Mouse (Mus musculus) monocyte, adult 59 days (primary cell): ENCODE results near the gene Btbd35f13. TPM values are rescaled to one million over a fixed set of nuclear protein-coding genes. Genes with fewer than 3 reads are reported as not detected.

ENCODE experiments used
- total RNA-seq, 2 experiments: library from RNA; stranded (reverse); gene quantifications; one replicate each; pipeline ENCODE4 v1.2.4; 2023

The Btbd35f13 gene
- total RNA-seq = not detected

GRCm38 (mm10) chrX:33656872-33657271 is at the start of gene Btbd35f13:
TSS of gene Btbd35f13 (plus strand) at chrX:33657172.

GRCm38 (mm10) chrX:33702249-33702648 is 45.3 kb downstream of the Btbd35f13 start, which contains the start of gene Btbd35f14:
TSS of gene Btbd35f14 (minus strand) at chrX:33702349.

Other genes starting within 250 kb of the Btbd35f13 start
- gene Btbd35f15, start 79.9 kb upstream of the Btbd35f13 start, total RNA-seq = not detected
- gene Btbd35f14, start 45.2 kb downstream of the Btbd35f13 start, total RNA-seq = not detected